Mouse (Mus musculus) lung, embryonic 15.5 days (tissue): ENCODE measurements at regions not wholly inside any gene's neighbourhood (a gene's known extent, or its start where the extent isn't known, plus 50 kb on each side); places are given as distances from the start of the nearest gene placed in this dataset.

ENCODE experiments used
- ATAC-seq: fragments of 200-750 bp; cut with Nextera tagmentation; 2 replicates; pipeline ENCODE4 v1.8.0; 2017; ENCODE audit warnings: moderate number of reproducible peaks, borderline replicate concordance; ENCODE audit not compliant: low FRiP score, low TSS enrichment; ENCODE audit errors: extremely low read depth
- H3K27ac ChIP-seq: fragments of 300-500 bp; sonication (generic); 2 replicates; pipeline ENCODE4 v1.5.1; 2015; ENCODE audit warnings: moderate library complexity, mild to moderate bottlenecking, inconsistent platforms
- H3K27me3 ChIP-seq: fragments of 300-500 bp; sonication (generic); 2 replicates; pipeline ENCODE4 v1.6.1; 2015; ENCODE audit warnings: inconsistent platforms
- H3K36me3 ChIP-seq: fragments of 300-500 bp; sonication (generic); 2 replicates; pipeline ENCODE4 v1.6.1; 2015; ENCODE audit warnings: inconsistent platforms
- H3K4me1 ChIP-seq: fragments of 300-500 bp; sonication (generic); 2 replicates; pipeline ENCODE4 v1.6.1; 2015; ENCODE audit warnings: inconsistent platforms
- H3K4me2 ChIP-seq: fragments of 300-500 bp; sonication (generic); 2 replicates; pipeline ENCODE4 v1.6.1; 2015; ENCODE audit warnings: inconsistent platforms, mild to moderate bottlenecking, moderate library complexity
- H3K4me3 ChIP-seq: fragments of 300-500 bp; sonication (generic); 2 replicates; pipeline ENCODE4 v1.5.1; 2015; ENCODE audit warnings: mild to moderate bottlenecking, inconsistent platforms
- H3K9ac ChIP-seq: fragments of 300-500 bp; sonication (generic); 2 replicates; pipeline ENCODE4 v1.6.1; 2015; ENCODE audit warnings: inconsistent platforms
- H3K9me3 ChIP-seq: fragments of 300-500 bp; sonication (generic); 2 replicates; pipeline ENCODE4 v1.6.1; 2016; ENCODE audit warnings: inconsistent platforms
- WGBS: fragments of 180-500 bp; shearing (Covaris S2); methylation state at CpG from one replicate; pipeline ENCODE4 v1.1.7; 2015; 5-methylcytosine and 5-hydroxymethylcytosine counted together

DNA sequence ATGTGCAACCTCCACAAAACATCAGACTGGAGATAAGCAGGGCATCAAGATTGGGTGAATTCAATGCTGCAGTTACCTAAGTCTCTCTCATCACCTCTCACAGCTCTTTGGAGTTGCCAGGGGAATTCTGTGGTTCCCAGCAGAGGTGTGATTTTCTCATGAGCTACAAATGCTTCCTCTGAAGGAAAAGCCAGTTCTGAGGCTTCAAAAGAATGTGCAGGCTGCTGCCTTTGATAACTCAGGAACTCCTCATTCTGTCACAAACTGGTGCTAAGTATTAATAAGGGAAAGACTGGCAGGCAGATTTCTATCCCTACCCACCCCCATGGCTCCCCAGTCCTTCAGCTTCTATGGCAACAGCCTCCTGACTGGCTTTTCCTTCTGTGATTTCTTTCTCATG, 243.8 kb upstream of the Gria1 start:
- no peak overlapping the region for H3K4me2 ChIP-seq

DNA sequence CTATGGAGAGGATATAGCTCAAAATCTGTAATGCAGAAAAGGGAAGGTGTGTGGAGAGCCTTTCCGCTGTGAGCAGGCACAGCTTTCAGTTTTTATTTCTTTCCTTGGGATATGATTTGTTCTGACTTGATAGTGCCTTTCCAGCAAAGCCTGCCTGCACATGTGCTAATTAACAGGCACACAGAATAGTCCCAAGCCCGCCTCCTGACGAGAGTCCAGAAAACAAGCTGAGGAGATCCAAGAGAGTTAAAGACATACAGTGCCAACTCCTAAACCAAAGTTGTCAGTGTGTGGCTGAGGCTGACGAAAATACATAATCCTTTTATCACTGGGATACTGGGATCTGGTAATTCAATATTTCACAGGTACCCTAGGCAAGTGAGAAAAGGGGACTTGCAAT, 224.8 kb upstream of the Gria1 start:
- Histone ChIP-seq H3K9me3 (no peaks in the 10 kb centered on the region), H3K4me3 (no peak overlapping the region), H3K36me3 (no peaks in the 10 kb centered on the region), H3K27ac (no peak overlapping the region), H3K9ac (no peak overlapping the region), H3K4me2 (no peak overlapping the region), H3K27me3 (no peaks in the 10 kb centered on the region), H3K4me1 (no peaks in the 10 kb centered on the region)
- WGBS: 73% methylated on average over 4 of the region's 4 CpGs
- ATAC-seq: no peak

More for the DNA sequence above, 243.8 kb upstream of the Gria1 start:
- H3K36me3 ChIP-seq: no peaks in the 10 kb centered on the region
- H3K9ac ChIP-seq: no peak overlapping the region
- 0 out of 2 replicates have a peak, but pooled peaks cover 4% of the 10 kb centered on the region for H3K4me1 ChIP-seq
- H3K4me3 ChIP-seq: no peak overlapping the region
- H3K27ac ChIP-seq: no peak overlapping the region
- no peak for ATAC-seq
- H3K27me3 ChIP-seq: no peaks in the 10 kb centered on the region
- H3K9me3 ChIP-seq: no peaks in the 10 kb centered on the region

DNA sequence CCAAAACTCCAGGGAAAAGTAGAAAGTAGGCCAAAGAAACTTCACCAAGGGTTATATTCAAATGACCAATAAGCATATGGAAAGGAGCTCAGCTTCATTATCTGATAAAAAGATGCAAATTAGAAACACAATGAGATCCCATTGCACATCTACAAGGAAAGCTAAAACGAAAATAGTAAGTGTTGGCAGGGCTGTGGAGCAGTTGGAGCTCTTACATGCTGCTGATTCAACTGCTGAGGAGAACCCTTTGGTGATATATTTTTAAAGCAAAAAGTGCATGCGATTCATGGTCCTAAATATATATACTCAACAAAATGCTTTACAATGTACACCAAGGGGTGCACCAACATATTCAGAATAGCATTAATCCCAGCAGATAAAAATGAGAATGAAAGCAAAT, 218.5 kb upstream of the Gria1 start:
- no peak overlapping the region for H3K9ac ChIP-seq
- H3K27ac ChIP-seq: no peak overlapping the region
- H3K4me3 ChIP-seq: no peak overlapping the region
- H3K9me3 ChIP-seq: no peaks in the 10 kb centered on the region
- no peaks in the 10 kb centered on the region for H3K27me3 ChIP-seq
- no peaks in the 10 kb centered on the region for H3K36me3 ChIP-seq
- ATAC-seq: no peak
- 63% methylated on average over 2 of the region's 2 CpGs for WGBS
- no peak overlapping the region for H3K4me2 ChIP-seq
- no peaks in the 10 kb centered on the region for H3K4me1 ChIP-seq

DNA sequence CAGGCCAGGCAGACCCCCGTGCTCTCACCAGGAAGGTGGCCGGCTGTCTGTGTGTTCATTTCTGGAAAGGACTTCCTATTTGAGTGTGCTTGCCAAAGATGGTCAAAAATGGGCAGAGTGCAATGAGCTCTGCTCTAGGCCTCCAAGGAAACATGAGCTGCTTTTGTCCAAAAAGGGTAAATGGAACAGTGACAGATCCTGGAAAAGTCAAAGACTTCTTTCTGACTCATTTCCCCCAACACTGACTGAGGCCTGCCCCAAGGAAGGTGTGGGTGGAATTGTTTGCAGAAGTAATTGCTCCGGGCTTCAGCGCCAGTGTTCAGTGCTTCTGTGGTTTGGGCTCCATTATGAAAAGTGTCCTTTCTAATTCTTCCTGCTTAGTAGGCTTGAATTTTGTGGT, 203.9 kb upstream of the Gria1 start:
- ATAC-seq: no peak
- Histone ChIP-seq H3K27me3 (no peaks in the 10 kb centered on the region), H3K4me1 (no peaks in the 10 kb centered on the region), H3K9me3 (no peaks in the 10 kb centered on the region), H3K27ac (no peak overlapping the region), H3K36me3 (no peaks in the 10 kb centered on the region), H3K9ac (no peak overlapping the region), H3K4me3 (no peak overlapping the region), H3K4me2 (no peak overlapping the region)
- WGBS: 70% methylated on average over 4 of the region's 4 CpGs

DNA sequence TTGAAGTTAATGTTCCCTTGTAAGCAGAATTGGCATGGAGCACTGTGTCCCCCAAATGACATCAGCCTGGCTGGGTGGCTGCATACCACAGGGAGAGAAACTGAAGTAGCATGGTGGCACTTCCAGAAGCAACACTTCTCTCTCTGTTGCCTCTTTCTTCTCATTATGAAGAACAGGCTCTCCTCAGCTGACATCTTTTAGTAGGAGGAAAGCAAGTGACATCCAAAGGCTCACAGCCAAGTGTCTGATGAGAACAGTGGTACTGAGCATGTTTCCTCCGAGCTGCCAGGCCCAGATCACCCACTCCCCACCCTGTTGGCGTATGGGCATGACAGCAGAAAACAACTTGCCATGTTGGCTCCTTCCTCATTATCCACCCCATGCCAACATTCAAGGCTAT, 201.0 kb upstream of the Gria1 start:
- no peaks in the 10 kb centered on the region for H3K36me3 ChIP-seq
- H3K9me3 ChIP-seq: no peaks in the 10 kb centered on the region
- no peaks in the 10 kb centered on the region for H3K4me1 ChIP-seq
- ATAC-seq: no peak
- 71% methylated on average over 2 of the region's 2 CpGs for WGBS
- H3K9ac ChIP-seq: no peak overlapping the region
- no peak overlapping the region for H3K4me2 ChIP-seq
- no peak overlapping the region for H3K4me3 ChIP-seq
- no peaks in the 10 kb centered on the region for H3K27me3 ChIP-seq
- no peak overlapping the region for H3K27ac ChIP-seq

GRCm38 (mm10) chr11:56812121-56812520, 199.1 kb upstream of the Gria1 start:
- WGBS: 37% methylated on average over 4 of the region's 4 CpGs
- Histone ChIP-seq H3K36me3 (no peaks in the 10 kb centered on the region), H3K9me3 (no peaks in the 10 kb centered on the region), H3K9ac (no peak overlapping the region), H3K4me3 (no peak overlapping the region), H3K4me2 (no peak overlapping the region), H3K27me3 (no peaks in the 10 kb centered on the region), H3K4me1 (no peaks in the 10 kb centered on the region), H3K27ac (no peak overlapping the region)
- ATAC-seq: no peak

DNA sequence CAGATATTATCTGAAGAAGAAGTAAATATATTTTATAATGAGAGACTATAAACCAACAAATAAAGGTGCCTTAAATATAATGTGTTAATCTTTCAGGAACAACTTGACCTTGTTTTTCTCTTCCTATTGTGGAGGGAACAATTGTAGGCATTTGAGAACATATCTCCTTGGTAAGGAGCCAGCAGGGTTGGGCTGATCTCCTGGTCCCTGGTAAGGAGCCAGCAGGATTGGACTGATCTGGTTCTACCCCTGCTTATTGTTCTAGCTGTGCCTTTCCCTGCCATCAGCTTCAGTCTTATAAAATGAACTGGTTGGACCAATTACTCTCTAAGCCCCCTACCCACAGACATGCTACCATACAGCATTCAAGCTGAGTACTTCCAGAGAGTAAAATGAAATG, 187.7 kb upstream of the Gria1 start:
- H3K4me3 ChIP-seq: no peak overlapping the region
- H3K27ac ChIP-seq: no peak overlapping the region
- H3K27me3 ChIP-seq: no peaks in the 10 kb centered on the region
- H3K9ac ChIP-seq: no peak overlapping the region
- H3K4me2 ChIP-seq: no peak overlapping the region
- H3K9me3 ChIP-seq: no peaks in the 10 kb centered on the region
- H3K4me1 ChIP-seq: no peaks in the 10 kb centered on the region
- H3K36me3 ChIP-seq: no peaks in the 10 kb centered on the region
- ATAC-seq: no peak

DNA sequence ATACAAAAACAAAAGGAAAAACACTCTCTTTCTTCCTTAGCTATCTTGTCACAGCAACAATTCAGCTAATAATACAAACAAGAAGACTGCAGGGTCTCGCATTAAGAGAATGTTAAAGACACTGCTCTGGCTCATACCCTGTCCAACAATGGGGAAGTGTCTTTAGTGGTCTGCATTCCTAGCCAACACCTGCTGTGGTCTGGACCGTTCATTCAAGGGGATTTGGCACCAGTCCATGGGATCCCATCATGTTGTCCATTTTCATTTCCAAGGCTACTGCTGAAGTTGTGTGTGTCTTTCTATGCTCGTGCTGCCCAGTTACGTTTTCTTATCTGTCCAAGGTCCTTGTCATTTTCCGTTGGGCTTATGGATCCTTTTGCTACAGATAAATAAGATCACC, 183.7 kb upstream of the Gria1 start:
- no peak overlapping the region for H3K9ac ChIP-seq
- no peaks in the 10 kb centered on the region for H3K4me1 ChIP-seq
- no peak overlapping the region for H3K4me3 ChIP-seq
- ATAC-seq: no peak
- 68% methylated on average over 5 of the region's 5 CpGs for WGBS
- no peak overlapping the region for H3K27ac ChIP-seq
- H3K36me3 ChIP-seq: no peaks in the 10 kb centered on the region
- no peaks in the 10 kb centered on the region for H3K27me3 ChIP-seq
- H3K4me2 ChIP-seq: no peak overlapping the region
- no peaks in the 10 kb centered on the region for H3K9me3 ChIP-seq

GRCm38 (mm10) chr11:56862649-56863048, 148.5 kb upstream of the Gria1 start:
- 31% methylated on average over 4 of the region's 4 CpGs for WGBS
- Histone ChIP-seq H3K9me3 (no peaks in the 10 kb centered on the region), H3K4me1 (no peaks in the 10 kb centered on the region), H3K4me2 (no peak overlapping the region), H3K4me3 (no peak overlapping the region), H3K36me3 (no peaks in the 10 kb centered on the region), H3K27ac (no peak overlapping the region), H3K27me3 (no peaks in the 10 kb centered on the region), H3K9ac (no peak overlapping the region)
- peak; percentile 67; the same call in 1 of the 2 replicates for ATAC-seq

DNA sequence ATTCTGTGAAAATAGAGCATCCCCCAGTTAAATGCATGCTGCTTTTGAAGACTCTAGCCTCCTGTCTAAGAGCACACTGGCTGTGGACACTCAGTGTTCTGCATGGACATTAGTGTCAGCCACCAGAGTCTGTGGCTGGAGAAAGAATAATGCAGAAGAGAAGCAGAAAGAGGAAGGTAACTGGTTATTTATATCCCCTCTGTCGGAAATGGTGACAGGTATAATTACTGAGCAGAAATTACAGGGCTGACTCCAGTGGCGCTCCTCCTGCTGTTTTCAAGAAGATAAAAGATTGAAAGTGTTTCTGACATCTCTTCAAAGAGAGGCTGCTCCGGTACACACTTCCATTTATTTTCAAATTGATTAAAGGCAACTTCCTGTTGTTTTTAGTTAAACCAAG, 139.5 kb upstream of the Gria1 start:
- no peak overlapping the region for H3K4me2 ChIP-seq
- no peaks in the 10 kb centered on the region for H3K27me3 ChIP-seq
- ATAC-seq: no peak
- no peak overlapping the region for H3K4me3 ChIP-seq
- no peaks in the 10 kb centered on the region for H3K4me1 ChIP-seq
- H3K9me3 ChIP-seq: no peaks in the 10 kb centered on the region
- H3K27ac ChIP-seq: no peak overlapping the region
- no peaks in the 10 kb centered on the region for H3K36me3 ChIP-seq
- 17% methylated on average over 3 of the region's 3 CpGs for WGBS
- no peak overlapping the region for H3K9ac ChIP-seq

DNA sequence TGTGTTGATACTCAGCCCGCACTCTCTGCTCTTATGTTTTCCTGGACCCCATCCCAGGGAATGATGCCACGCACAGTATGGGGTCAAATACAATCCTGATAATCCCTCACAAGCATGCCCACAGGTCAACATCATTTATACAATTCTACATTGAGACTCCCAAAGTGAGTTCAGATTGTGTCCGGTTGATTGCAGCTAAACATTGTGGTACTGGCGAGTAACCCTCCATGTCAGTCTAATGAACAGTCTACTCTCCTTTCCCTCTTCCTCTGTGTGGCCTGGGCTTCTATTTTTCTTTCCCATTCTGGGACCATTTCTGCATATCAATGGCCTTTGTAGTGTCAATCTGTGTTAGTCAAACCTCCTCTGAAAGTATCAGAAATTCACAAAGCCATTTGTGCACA, 112.6 kb upstream of the Gria1 start:
- Histone ChIP-seq H3K9me3 (no peaks in the 10 kb centered on the region), H3K27me3 (no peaks in the 10 kb centered on the region), H3K4me1 (no peaks in the 10 kb centered on the region), H3K4me2 (no peak overlapping the region), H3K36me3 (no peaks in the 10 kb centered on the region), H3K9ac (no peak overlapping the region), H3K4me3 (no peak overlapping the region), H3K27ac (no peak overlapping the region)
- no peak for ATAC-seq
- 74% methylated on average over 4 of the region's 4 CpGs for WGBS

GRCm38 (mm10) chr11:56901201-56901600, 110.0 kb upstream of the Gria1 start:
- Histone ChIP-seq H3K4me1 (no peaks in the 10 kb centered on the region), H3K27ac (no peak overlapping the region), H3K4me2 (no peak overlapping the region), H3K9ac (no peak overlapping the region), H3K4me3 (no peak overlapping the region), H3K9me3 (no peaks in the 10 kb centered on the region), H3K36me3 (no peaks in the 10 kb centered on the region), H3K27me3 (no peaks in the 10 kb centered on the region)
- no peak for ATAC-seq
- WGBS: 78% methylated on average over 3 of the region's 3 CpGs

DNA sequence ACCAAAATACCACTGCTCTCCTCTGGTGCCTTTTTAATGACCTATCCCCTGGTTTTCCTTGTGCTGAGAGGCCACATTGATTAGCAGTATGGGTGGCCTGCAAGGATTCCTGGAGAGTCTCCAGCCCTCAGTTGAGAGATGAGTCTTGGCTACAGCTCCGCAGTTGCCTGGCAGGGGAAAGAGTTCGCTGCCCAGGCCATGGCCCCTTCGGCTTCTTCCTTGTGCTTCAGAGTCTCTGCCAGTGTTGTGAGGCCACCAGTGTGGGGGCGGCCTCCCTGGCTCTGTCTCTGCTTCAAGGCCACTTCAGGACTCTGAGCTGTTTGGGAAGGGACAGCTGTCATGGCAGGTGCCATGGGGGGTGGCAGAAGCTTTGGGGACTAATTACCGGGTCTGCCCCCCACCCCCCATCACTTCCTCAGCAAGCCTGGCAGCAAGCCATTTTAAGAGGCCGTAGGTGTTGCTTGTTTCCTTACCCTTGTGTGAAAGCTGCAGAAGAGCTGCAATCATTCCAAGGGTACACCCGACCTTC, 85.8 kb upstream of the Gria1 start:
- Histone ChIP-seq H3K4me3 (no peak overlapping the region), H3K27ac (no peak overlapping the region), H3K4me2 (no peak overlapping the region), H3K36me3 (no peaks in the 10 kb centered on the region), H3K9ac (no peak overlapping the region), H3K9me3 (no peaks in the 10 kb centered on the region), H3K4me1 (no peaks in the 10 kb centered on the region), H3K27me3 (no peaks in the 10 kb centered on the region)
- WGBS: 60% methylated on average over 7 of the region's 7 CpGs
- ATAC-seq: peak; percentile 42; the same call in 1 of the 2 replicates
